Mouse (Mus musculus): ENCODE data around the gene Zfp618. TPM values are rescaled to one million over a fixed set of nuclear protein-coding genes. Genes with fewer than 3 reads are reported as not detected.

Gene Zfp618
- polyA plus RNA-seq, 1 experiment from 2014 or later = 2.1 TPM

- no peaks in the 10 kb centered on the region for H3K9me3 ChIP-seq (replicated peaks)
- peaks cover 7% of the 10 kb centered on the region; the same call in 1 of the 2 replicates for H3K36me3 ChIP-seq
- no peak overlapping the region for H3K9ac ChIP-seq
- no peak for DNase-seq
- H3K27me3 ChIP-seq = no peaks in the 10 kb centered on the region
- ATAC-seq (ENCODE audit: low read depth) = no peak
- WGBS (ENCODE audit: insufficient replicate concordance) = 59% methylated on average over 8 of the region's 8 CpGs
- H3K4me2 ChIP-seq = no peak overlapping the region
- H3K4me1 ChIP-seq (replicated peaks) = no peaks in the 10 kb centered on the region
- H3K27ac ChIP-seq = no peak overlapping the region
- no peak overlapping the region for H3K4me3 ChIP-seq (replicated peaks)
These were observed 159.6 kb downstream of the Zfp618 start for GRCm38 (mm10) chr4:63124861-63125466.

- H3K4me2 ChIP-seq = no peak overlapping the region
- no peaks in the 10 kb centered on the region for H3K27me3 ChIP-seq
- no peaks in the 10 kb centered on the region for H3K4me1 ChIP-seq (replicated peaks)
- no peaks in the 10 kb centered on the region for H3K9me3 ChIP-seq (replicated peaks)
- H3K36me3 ChIP-seq = peaks cover 15% of the 10 kb centered on the region
- no peak for DNase-seq
- WGBS (ENCODE audit: insufficient replicate concordance) = 62% methylated on average over 5 of the region's 5 CpGs
- no peak overlapping the region for H3K4me3 ChIP-seq (replicated peaks)
- no peak for ATAC-seq (ENCODE audit: low read depth)
- H3K9ac ChIP-seq = no peak overlapping the region
- no peak overlapping the region for H3K27ac ChIP-seq
These were observed 164.7 kb downstream of the Zfp618 start for GRCm38 (mm10) chr4:63129891-63130624.

- Histone ChIP-seq H3K27ac (no peak overlapping the region), H3K4me3 (replicated peaks) (no peak overlapping the region), H3K9ac (no peak overlapping the region), H3K4me1 (replicated peaks) (peaks cover 3% of the 10 kb centered on the region; the same call in 1 of the 2 replicates), H3K27me3 (no peaks in the 10 kb centered on the region), H3K36me3 (peaks cover 64% of the 10 kb centered on the region), H3K4me2 (no peak overlapping the region), H3K9me3 (replicated peaks) (peaks cover 7% of the 10 kb centered on the region; the same call in 1 of the 2 replicates)
- ATAC-seq (ENCODE audit: low read depth) (no peak), DNase-seq (no peak)
- 74% methylated on average over 6 of the region's 6 CpGs for WGBS (ENCODE audit: insufficient replicate concordance)
These were observed 181.9 kb downstream of the Zfp618 start for GRCm38 (mm10) chr4:63147268-63147667.

- 39% methylated on average over 6 of the region's 6 CpGs for WGBS (ENCODE audit: insufficient replicate concordance)
- H3K4me3 ChIP-seq (replicated peaks) = peak overlapping the region; percentile 54
- H3K9me3 ChIP-seq (replicated peaks) = peaks cover 7% of the 10 kb centered on the region; the same call in 1 of the 2 replicates
- peak overlapping the region; percentile 59 for H3K4me2 ChIP-seq
- H3K27me3 ChIP-seq = no peaks in the 10 kb centered on the region
- H3K36me3 ChIP-seq = peaks cover 37% of the 10 kb centered on the region
- ATAC-seq (ENCODE audit: low read depth) (no peak), DNase-seq (no peak)
- no peak overlapping the region for H3K27ac ChIP-seq
- H3K9ac ChIP-seq = no peak overlapping the region
- H3K4me1 ChIP-seq (replicated peaks) = peaks cover 8% of the 10 kb centered on the region
These were observed 185.8 kb downstream of the Zfp618 start for GRCm38 (mm10) chr4:63151127-63151526.

- Histone ChIP-seq H3K9ac (peak overlapping the region; percentile 38; the same call in 1 of the 2 replicates), H3K36me3 (peaks cover 15% of the 10 kb centered on the region), H3K9me3 (replicated peaks) (no peaks in the 10 kb centered on the region), H3K27ac (peak overlapping the region; percentile 60), H3K4me2 (peak overlapping the region; percentile 59; the same call in 1 of the 2 replicates), H3K27me3 (no peaks in the 10 kb centered on the region), H3K4me3 (replicated peaks) (peak overlapping the region; percentile 54), H3K4me1 (replicated peaks) (peaks cover 14% of the 10 kb centered on the region)
- ATAC-seq (ENCODE audit: low read depth) (peak; percentile 64), DNase-seq (no peak)
- WGBS (ENCODE audit: insufficient replicate concordance) = 41% methylated on average over 4 of the region's 4 CpGs
These were observed 188.7 kb downstream of the Zfp618 start for GRCm38 (mm10) chr4:63154028-63154427.

GRCm38 (mm10) chr4:63154699-63155098 is 189.3 kb downstream of the Zfp618 start, which contains the start of gene Ambp:
Gene Ambp, minus strand, starts transcription at chr4:63154799.
- H3K9me3 ChIP-seq (replicated peaks) = no peaks in the 10 kb centered on the region
- H3K4me2 ChIP-seq = peak within 1 kb of the TSS; percentile 59
- H3K27ac ChIP-seq = peak within 1 kb of the TSS; percentile 60
- peak within 1 kb of the TSS; percentile 54 for H3K4me3 ChIP-seq (replicated peaks)
- 27% methylated on average over 5 of the region's 5 CpGs for WGBS (ENCODE audit: insufficient replicate concordance)
- ATAC-seq (ENCODE audit: low read depth) (no peak), DNase-seq (no peak)
- H3K27me3 ChIP-seq = no peaks in the 10 kb centered on the region
- H3K4me1 ChIP-seq (replicated peaks) = peaks cover 14% of the 10 kb centered on the region
- H3K9ac ChIP-seq = peak within 1 kb of the TSS; percentile 38; the same call in 1 of the 2 replicates
- peaks cover 9% of the 10 kb centered on the region for H3K36me3 ChIP-seq

GRCm38 (mm10) chr4:63155596-63155995 is 190.2 kb downstream of the Zfp618 start:
- ATAC-seq (ENCODE audit: low read depth) (no peak), DNase-seq (no peak)
- Histone ChIP-seq H3K9me3 (replicated peaks) (no peaks in the 10 kb centered on the region), H3K9ac (no peak overlapping the region), H3K36me3 (peaks cover under 1% of the 10 kb centered on the region; the same call in 1 of the 2 replicates), H3K27ac (peak overlapping the region; percentile 30; the same call in 1 of the 2 replicates), H3K4me3 (replicated peaks) (no peak overlapping the region), H3K27me3 (no peaks in the 10 kb centered on the region), H3K4me1 (replicated peaks) (peaks cover 14% of the 10 kb centered on the region), H3K4me2 (no peak overlapping the region)
- 18% methylated on average over 2 of the region's 2 CpGs for WGBS (ENCODE audit: insufficient replicate concordance)

GRCm38 (mm10) chr4:63156726-63157634 is 191.6 kb downstream of the Zfp618 start:
- DNase-seq (no peak), ATAC-seq (ENCODE audit: low read depth) (peak; percentile 79)
- H3K4me2 ChIP-seq = no peak overlapping the region
- H3K9me3 ChIP-seq (replicated peaks) = no peaks in the 10 kb centered on the region
- peak overlapping the region; percentile 66 for H3K27ac ChIP-seq
- H3K27me3 ChIP-seq = no peaks in the 10 kb centered on the region
- peaks cover 11% of the 10 kb centered on the region for H3K4me1 ChIP-seq (replicated peaks)
- H3K4me3 ChIP-seq (replicated peaks) = no peak overlapping the region
- no peaks in the 10 kb centered on the region for H3K36me3 ChIP-seq
- no peak overlapping the region for H3K9ac ChIP-seq
- 41% methylated on average over 8 of the region's 8 CpGs for WGBS (ENCODE audit: insufficient replicate concordance)

GRCm38 (mm10) chr4:63158192-63158591 is 192.8 kb downstream of the Zfp618 start:
- no peaks in the 10 kb centered on the region for H3K36me3 ChIP-seq
- DNase-seq = no peak
- H3K4me3 ChIP-seq (replicated peaks) = no peak overlapping the region
- 71% methylated on average over 7 of the region's 7 CpGs for WGBS (ENCODE audit: insufficient replicate concordance)
- 0 out of 2 replicates have a peak overlapping the region, but pooled peaks have one; percentile 23 for H3K27ac ChIP-seq
- no peaks in the 10 kb centered on the region for H3K27me3 ChIP-seq
- H3K4me1 ChIP-seq (replicated peaks) = peaks cover 11% of the 10 kb centered on the region
- H3K9ac ChIP-seq = no peak overlapping the region
- no peak overlapping the region for H3K4me2 ChIP-seq
- ATAC-seq (ENCODE audit: low read depth) = no peak
- H3K9me3 ChIP-seq (replicated peaks) = no peaks in the 10 kb centered on the region

GRCm38 (mm10) chr4:63158961-63159592 is 193.7 kb downstream of the Zfp618 start:
- no peaks in the 10 kb centered on the region for H3K36me3 ChIP-seq
- H3K27ac ChIP-seq = 0 out of 2 replicates have a peak overlapping the region, but pooled peaks have one; percentile 23
- no peak overlapping the region for H3K4me3 ChIP-seq (replicated peaks)
- H3K27me3 ChIP-seq = no peaks in the 10 kb centered on the region
- WGBS (ENCODE audit: insufficient replicate concordance) = 24% methylated on average over 5 of the region's 5 CpGs
- ATAC-seq (ENCODE audit: low read depth) = no peak
- no peak overlapping the region for H3K9ac ChIP-seq
- DNase-seq = peak; percentile 23
- H3K4me1 ChIP-seq (replicated peaks) = peaks cover 11% of the 10 kb centered on the region
- H3K9me3 ChIP-seq (replicated peaks) = no peaks in the 10 kb centered on the region
- no peak overlapping the region for H3K4me2 ChIP-seq

Measured in liver, embryonic 13.5 days (tissue).